ENCODE assay signal across 22 mouse cellular contexts in the genomic region with DNA sequence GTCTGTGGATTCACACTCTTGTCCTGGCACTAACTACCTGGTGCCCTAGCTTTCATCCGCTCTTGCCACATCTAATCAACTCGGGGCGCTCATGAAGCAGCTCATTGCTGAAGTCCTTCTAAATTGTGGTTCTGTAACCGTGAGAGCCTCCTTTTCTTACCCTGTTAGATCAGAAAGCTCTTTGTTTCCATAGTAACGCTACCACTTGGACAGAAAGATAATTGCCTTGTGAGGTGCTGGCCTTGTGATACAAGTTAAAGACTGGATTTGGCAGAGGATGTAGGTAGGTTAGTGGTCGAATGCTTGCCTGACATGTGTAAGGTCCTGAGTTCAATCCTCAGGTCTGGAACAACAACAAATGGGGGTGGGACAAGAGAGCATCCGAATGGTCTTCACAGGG.
"Had no signal": no experiment of that assay in that cellular context is flagged by ENCODE, and none has a peak within 500 bp of the region (broad histone marks: within the 10 kb centered on the region; RNA-seq: fewer than 3 reads in every experiment).

No protein-coding gene starts in this region.

- H3K4me3 ChIP-seq: kidney, embryonic 15.5 days; limb, embryonic 10.5 days; limb, embryonic 13.5 days; liver, embryonic 12.5 days; liver, embryonic 15.5 days; lung, embryonic 15.5 days; megakaryocyte, embryonic 14.5 days; midbrain, embryonic 12.5 days; stomach, embryonic 15.5 days had no signal

- H3K4me1 ChIP-seq: kidney, embryonic 15.5 days; liver, embryonic 12.5 days; liver, embryonic 15.5 days; lung, embryonic 15.5 days; stomach, embryonic 15.5 days had no signal

- ATAC-seq: liver, embryonic 12.5 days; midbrain, embryonic 16.5 days had no signal

- H3K27me3 ChIP-seq: kidney, embryonic 15.5 days; limb, embryonic 13.5 days; liver, embryonic 12.5 days; liver, embryonic 15.5 days; lung, embryonic 15.5 days; megakaryocyte, embryonic 14.5 days; stomach, embryonic 15.5 days had no signal

- H3K36me3 ChIP-seq: kidney, embryonic 15.5 days; limb, embryonic 10.5 days; limb, embryonic 13.5 days; liver, embryonic 12.5 days; liver, embryonic 15.5 days; lung, embryonic 15.5 days; midbrain, embryonic 12.5 days; stomach, embryonic 15.5 days had no signal

- DNase-seq: kidney, adult 8-10 months; kidney, postnatal 10 days; kidney, postnatal 36 days; layer of hippocampus, postnatal 36 days; liver; lung, adult 18-20 months; lung, postnatal 10 days; lung, postnatal 36 days; retina, postnatal 1 day; right cerebral cortex, postnatal 25 days; spleen, adult 18-20 months; thymus, postnatal 25 days had no signal

- H3K4me2 ChIP-seq: kidney, embryonic 15.5 days; limb, embryonic 13.5 days; liver, embryonic 12.5 days; liver, embryonic 15.5 days; lung, embryonic 15.5 days; midbrain, embryonic 12.5 days; stomach, embryonic 15.5 days had no signal

- H3K9me3 ChIP-seq: kidney, embryonic 15.5 days; limb, embryonic 10.5 days; limb, embryonic 13.5 days; liver, embryonic 12.5 days; liver, embryonic 15.5 days; lung, embryonic 15.5 days; megakaryocyte, embryonic 14.5 days; midbrain, embryonic 12.5 days; stomach, embryonic 15.5 days had no signal

- H3K9ac ChIP-seq: kidney, embryonic 15.5 days; limb, embryonic 13.5 days; liver, embryonic 12.5 days; liver, embryonic 15.5 days; lung, embryonic 15.5 days; midbrain, embryonic 12.5 days; stomach, embryonic 15.5 days had no signal

- H3K27ac ChIP-seq: kidney, embryonic 15.5 days; limb, embryonic 10.5 days; limb, embryonic 13.5 days; liver, embryonic 12.5 days; liver, embryonic 15.5 days; lung, embryonic 15.5 days; midbrain, embryonic 12.5 days; stomach, embryonic 15.5 days had no signal
